Mouse (Mus musculus) telencephalon, adult 2 months (tissue): ENCODE results near the gene Lipo2.
"Not testable (repeated sequence)": the region's sequence is repeated elsewhere in the genome, so short reads cannot be mapped to it uniquely, and the experiment has no call there.

Source experiments
- DNase-seq: peaks from one replicate; pipeline ENCODE4 v3.0.0-alpha.2; 2011; ENCODE audit warnings: low read depth, low spot score

Lipo2 gene

DNA sequence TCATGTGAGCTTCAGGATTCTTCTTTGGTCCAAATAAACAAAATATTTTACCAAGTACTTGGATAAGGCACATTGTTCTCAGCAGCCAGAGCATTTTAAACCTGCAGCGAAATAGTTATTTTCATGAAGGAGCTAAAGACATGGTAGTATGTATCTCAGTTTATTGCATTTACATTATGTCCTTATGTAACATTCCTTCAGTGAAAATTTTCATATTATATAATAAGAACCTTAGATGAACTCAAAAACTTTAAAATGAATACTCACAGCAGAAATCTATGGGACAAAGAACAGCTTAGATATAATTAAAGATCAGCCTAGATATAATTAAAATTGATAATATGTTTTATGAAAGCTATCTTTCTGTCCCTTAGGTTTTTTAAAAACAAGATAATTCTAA lies at the start of gene Lipo2:
TSS of gene Lipo2 (minus strand) at position 101 of the 400 bp plus-strand sequence.
- DNase-seq, result not testable (repeated sequence)

DNA sequence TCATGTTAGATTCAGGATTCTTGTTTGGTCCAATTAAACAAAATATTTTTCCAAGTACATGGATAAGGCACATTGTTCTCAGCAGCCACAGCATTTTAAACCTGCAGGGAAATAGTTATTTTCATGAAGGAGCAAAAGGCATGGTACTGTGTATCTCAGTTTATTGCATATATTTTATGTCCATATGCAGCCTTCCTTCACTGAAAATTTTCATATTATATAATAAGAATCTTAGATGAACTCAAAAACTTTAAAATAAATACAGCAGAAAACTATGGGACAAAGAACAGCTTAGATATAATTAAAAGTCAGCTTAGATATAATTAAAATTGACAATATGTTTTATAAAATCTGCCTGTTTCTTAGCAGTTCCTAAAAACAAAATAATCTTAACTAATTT lies 36.2 kb upstream of the Lipo2 start, which contains the start of gene Lipo1:
TSS of gene Lipo1 (minus strand) at position 101 of the 400 bp plus-strand sequence.
- peak; percentile 0 for DNase-seq

DNA sequence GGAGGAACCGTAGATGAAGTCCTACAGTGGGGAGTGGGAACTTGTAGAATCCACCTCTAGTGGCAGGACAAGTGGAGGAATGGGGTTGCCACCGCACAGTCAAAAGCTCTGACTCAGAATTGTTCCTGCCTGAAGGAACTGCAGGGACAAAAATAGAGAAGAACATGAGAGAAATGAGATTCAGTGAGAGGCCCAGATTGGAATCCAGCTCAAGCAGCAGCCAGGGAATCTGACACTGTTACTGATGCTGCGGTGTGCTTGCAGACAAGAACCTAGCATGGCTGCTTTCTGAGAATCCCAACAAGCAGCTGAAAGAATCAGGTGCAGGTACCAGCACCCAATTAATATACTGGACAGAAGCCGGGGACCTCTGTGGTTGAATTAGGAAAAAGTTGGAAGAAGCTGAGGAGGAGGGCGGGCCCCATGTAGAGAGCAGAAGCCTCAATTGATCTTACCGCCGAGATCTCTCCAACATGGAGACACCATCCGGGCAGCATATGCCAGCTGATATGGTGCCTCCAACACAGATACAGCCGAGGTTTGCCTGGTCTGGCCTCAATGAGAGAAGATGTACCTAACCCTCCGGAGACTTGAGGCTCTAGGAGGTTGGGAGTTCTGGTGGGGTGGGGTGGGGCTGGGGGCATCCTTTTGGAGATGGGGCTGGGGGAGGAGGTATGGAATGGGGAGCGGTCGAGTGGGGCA lies 35.6 kb upstream of the Lipo2 start:
- DNase-seq, result peak; percentile 26

DNA sequence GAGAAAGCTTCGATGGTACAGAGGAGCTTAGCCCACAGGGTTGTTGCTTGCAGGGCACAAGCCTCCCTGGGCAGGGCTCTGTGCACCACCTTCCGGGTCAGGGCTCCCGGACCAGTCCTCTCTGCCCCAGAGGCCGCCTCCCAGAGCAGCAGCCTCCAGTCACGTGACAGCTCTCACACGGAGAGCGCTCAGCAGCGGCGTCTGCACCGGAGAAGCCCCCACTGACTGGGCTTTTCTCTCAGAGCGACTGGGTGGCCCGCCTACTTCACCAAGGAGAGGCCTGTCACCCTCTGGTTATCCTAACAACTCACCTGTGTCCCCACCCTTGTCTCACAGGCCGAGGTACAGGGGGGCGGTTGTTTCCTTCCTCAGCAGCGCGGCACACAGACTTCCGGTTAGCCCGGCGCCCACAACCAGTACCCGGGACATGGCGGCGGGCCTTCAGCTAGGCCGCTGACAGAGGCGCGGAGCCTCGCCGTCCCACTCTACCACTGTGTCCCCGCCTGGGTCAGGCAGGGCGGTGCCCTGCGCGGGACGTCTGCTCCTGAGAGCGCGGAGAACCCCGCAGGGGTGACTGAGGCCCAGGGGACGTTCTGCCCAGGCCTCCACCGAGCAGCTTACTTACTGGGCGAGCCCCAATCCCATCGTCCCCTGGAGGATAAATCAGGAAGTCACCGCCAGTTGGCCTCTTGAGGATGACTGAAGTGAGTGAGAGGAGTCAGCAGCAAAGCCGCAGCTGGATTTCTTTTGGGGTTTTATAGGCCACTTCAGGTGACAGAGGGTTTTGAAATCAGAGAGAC lies 10.3 kb upstream of the Lipo2 start, which contains the start of gene Lipo3:
TSS of gene Lipo3 (minus strand) at position 665 of the 800 bp plus-strand sequence.
- DNase-seq, result not testable (repeated sequence)
